Mouse (Mus musculus) layer of hippocampus, postnatal 25 days (tissue): ENCODE results near the gene Prap1. TPM values are rescaled to one million over a fixed set of nuclear protein-coding genes. Genes with fewer than 3 reads are reported as not detected.

Experiments used
- DNase-seq, 2 experiments: peaks; one replicate each; pipeline ENCODE4 v3.0.0; 2022; ENCODE audit warnings: mixed read lengths in 2 of 2, low spot score in 1 of 2; ENCODE audit errors: extremely low spot score in 1 of 2
- total RNA-seq, 2 experiments: library from RNA; stranded (reverse); gene quantifications; 2 replicates each; pipeline ENCODE4 v1.2.3; 2021

The Prap1 gene
- total RNA-seq, 2 experiments from 2014 or later, result not detected

DNA sequence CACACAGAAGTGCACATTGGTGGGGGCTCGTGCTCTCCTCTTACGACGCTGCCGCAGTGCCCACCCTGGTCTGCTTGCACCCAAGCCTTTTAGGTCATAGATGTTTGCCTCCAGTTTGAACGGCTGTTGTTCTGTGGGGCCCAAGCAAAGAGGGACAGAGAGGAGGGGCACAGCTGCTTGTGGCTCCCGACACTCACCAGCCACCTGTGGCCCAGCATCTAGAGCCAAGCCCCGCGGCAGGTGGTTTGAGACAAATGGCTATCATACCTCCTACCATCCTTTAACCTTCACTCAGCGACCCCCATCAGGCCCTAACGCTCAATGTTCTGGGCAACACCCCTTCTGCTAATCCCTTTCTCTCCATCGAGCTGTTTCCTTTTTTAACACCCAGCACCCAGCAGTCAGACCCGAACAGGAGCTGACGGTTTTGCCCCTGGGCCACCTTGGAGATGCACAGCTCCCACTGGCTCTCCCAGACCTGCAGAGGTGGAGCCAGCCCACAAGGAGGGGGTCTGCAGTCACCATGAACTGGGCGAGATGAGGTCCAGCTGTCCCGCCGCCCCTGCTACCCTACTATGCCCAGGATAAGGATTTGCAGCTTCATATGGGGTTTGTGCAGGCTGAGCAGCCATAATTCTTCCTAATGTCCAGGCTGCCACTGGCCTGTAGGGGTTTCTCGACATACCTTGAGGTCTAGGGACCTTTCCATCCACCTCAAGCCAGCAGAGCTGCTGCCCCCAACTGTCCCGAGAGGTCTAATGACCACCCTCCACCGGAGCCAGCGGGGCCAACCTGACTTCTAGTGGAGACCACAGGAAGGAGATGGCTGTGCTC lies 11.6 kb upstream of the Prap1 start:
- DNase-seq, result peak in 1 of 2 experiments; percentile 33

- DNase-seq, result peak; percentile 76 to 78
These were observed 10.9 kb upstream of the Prap1 start, which contains the start of gene Caly for GRCm38 (mm10) chr7:140082242-140082678. Caly (minus strand) TSS chr7:140082548.

DNA sequence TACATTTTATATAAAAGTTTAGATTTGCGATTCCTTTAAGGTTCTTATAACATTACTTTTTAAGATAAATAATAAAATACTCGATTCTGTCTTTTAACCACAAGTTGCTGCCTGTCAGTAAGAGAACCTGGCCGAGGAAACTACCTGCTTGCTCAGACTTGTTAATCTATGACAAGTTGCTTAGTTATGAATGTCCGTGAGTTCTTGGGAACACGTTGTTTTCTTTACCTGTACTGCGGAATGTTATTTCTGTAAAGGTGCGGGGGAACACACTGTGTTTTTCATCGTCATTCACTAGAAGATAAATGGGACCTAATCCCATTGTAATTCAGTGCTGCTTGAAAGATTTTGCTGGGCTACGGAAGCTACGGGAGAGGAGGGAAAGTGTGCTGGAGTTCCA lies 2.6 kb upstream of the Prap1 start:
- no peak for DNase-seq

GRCm38 (mm10) chr7:140094954-140095353 lies 1.8 kb downstream of the Prap1 start:
- DNase-seq, result no peak

GRCm38 (mm10) chr7:140095556-140095955 lies 2.4 kb downstream of the Prap1 start:
- no peak for DNase-seq

- DNase-seq, result no peak
These were observed 2.9 kb downstream of the Prap1 start for GRCm38 (mm10) chr7:140096055-140096454.

- no peak for DNase-seq
These were observed 5.3 kb downstream of the Prap1 start for GRCm38 (mm10) chr7:140098466-140098865.

DNA sequence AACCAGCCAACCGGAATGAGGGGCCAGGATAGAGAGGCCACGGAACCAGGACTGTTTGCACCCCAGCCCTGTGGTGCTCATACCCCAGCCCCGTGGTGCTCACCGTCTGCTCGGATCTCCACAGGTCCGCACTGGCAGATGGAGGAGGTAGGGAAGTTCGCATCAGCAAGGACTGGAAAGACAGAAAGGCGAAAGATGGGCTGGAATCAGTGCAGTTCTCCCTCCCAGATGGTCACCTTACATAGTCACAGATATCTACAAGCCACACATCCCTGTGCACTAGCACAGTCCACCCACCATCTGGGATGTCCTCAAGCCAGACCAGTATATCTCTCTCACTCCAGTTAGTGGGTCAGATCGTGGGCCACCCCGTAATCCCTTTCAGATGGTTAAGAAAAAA lies 8.3 kb downstream of the Prap1 start:
- DNase-seq, result no peak

DNA sequence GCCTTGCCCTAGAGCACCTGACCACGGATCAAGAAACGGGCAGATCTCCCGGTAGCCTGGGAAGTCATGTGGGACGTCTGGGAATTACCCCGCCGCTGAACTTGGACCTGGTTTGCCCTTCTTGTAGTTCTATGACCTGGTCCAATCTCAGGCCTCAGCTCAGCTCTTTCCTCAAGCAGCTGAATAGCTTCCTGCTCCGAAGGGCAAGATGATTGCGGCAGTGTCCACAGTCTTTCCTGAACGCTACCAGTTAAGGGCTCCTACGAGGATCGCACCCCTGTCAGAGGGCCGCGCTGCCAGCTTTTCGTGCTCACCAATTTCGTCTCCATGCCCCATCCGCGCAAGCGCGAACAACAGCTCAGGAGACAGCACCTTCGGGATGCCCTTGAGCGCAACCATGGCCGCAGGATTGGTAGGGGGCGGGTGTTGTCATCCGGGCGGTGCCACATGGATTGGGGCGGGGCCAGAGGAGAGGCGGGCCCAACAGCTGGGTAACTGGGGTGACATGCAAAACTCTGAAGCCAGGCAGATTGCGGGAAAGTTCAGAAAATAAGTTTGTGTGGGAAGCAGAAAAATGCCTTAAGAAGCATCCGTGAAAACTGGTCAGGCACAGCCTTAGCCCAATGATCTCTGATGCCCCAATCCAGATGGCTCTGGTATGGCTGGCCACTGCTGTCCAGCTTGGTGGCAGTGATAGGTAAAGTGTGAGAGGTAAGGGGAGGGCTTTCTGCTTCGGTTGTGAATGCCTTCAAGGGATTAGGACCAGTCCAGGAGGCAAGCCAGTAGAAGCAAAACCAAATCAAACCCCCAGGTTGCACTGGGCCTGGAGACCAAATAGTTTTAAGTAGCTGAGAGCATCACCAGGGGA lies 9.0 kb downstream of the Prap1 start, which contains the start of gene Fuom:
TSS of gene Fuom (minus strand) at position 449 of the 868 bp plus-strand sequence.
- peak; percentile 71 to 72 for DNase-seq

GRCm38 (mm10) chr7:140104009-140104408 lies 10.8 kb downstream of the Prap1 start:
- DNase-seq, result no peak

- no peak for DNase-seq
These were observed 18.7 kb downstream of the Prap1 start for GRCm38 (mm10) chr7:140111943-140112342.

DNA sequence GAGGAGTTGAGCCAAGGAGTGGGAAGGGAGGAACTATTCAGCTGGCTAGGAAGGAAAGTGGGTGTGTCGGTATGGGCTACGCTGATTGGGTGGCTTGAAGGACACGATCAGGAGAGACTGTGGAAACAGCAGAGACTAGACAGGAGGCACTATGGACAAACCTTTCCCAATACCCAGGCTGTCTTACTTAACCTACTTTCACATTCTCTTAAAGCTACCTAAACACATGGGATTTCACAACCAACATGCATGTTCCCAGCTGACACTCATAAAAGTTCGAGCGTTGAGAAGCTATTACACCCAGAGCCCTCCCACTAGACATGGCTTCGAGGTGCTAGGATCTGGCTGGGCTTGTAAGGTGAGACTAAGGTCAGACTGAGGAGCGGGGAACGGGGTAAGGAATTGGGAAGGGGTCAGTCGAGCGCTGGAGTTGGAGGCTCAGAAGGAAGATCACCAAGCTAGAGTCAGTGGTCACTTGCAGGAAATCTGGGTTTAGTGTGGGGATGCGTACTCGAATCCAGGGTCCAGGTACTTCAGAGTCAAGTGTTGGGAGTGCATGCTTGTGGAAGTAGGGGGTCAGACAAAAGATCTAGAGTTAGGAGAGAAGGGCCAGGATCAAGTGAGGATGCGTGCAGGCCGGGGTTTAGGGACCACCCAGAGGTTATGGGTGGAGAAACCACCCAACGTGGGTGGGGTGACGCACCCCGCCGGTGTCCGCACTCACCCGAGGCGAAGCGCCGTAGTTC lies 22.6 kb downstream of the Prap1 start, which contains the start of gene Paox:
TSS of gene Paox (plus strand) at position 217 of the 746 bp plus-strand sequence.
- peak in 1 of 2 experiments; percentile 26 for DNase-seq

- DNase-seq, result peak; percentile 70 to 75
These were observed 23.3 kb downstream of the Prap1 start, which contains the start of gene Echs1 for GRCm38 (mm10) chr7:140116329-140117054. Echs1 (minus strand) TSS chr7:140116476.

DNA sequence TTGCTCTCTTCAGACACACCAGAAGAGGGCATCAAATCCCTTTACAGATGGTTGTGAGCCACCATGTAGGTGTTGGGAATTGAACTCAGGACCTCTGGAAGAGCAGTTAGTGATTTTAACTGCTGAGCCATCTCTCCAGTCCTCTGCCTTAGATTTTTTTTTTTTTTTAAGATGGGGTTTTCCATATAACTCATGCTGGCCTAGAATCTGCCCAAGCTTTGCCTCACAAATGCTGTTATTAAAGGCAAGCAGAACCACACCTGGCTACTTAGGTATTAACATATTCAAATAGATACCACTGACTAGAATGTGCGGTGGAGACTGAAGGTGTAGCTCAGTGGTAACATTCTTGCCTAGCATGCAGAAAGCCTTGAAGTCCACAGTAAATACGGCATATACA lies 27.3 kb downstream of the Prap1 start:
- DNase-seq, result no peak

DNA sequence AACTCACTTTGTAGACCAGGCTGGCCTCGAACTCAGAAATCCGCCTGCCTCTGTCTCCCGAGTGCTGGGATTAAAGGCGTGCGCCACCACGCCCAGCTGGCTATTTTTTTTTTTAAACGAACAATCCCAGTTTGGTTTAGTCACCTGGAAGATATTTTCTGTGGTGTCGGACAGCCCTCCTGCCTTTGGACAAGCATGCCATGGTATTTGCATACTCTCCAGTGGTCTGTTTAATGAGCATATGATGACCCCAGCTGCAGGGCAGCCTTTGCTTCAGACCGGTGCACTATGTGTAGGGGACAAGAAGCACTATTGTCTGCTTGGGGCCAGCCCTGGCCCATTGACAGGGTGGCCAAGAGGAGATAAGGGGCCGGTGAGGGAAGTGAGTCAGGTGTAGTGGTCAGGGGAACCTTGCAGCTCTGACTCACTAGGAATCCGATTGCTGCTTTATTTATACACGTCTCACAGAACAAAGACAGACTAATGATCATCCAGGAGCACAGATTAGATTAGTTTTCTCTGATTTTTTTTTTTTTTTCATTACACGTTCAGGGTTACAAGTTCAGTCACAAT lies 28.2 kb downstream of the Prap1 start:
- DNase-seq, result no peak

DNA sequence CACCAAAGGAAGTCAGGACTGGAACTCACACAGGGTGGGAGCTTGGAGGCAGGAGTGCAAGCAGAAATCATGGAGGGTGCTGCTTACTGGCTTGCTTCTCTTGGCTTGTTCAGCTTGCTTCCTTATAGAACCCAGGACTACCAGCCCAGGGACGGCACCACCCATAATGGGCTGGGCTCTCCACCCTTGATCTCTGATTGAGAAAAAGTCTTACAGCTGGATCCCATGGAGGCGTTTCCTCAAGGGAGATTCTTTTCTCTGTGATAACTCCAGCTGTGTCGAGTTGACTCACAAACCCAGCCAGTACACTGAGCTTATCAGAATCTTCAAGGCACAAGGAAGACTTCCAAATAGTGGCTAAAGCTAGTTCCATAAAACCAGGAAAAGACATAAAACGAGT lies 29.6 kb downstream of the Prap1 start:
- no peak for DNase-seq

DNA sequence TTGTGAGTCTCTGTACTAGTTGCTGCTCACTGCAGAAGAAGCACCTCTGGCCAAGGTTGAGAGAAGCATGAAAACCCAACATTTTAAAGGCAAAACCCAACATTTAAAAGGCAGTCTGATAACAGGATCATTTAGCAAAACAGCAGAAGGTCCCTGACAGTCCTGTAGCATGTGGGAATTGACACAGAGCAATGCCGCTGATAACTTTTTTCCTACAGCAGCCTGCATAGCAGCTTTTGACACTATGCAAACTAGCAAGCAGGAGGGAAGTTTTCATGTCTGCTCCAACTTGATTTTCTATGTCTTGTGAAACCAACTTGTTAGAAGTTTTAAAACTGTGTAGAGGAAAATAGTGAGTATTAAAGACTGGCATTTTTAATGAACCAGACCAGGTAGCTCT lies 31.2 kb downstream of the Prap1 start:
- no peak for DNase-seq

GRCm38 (mm10) chr7:140125278-140126021 lies 32.3 kb downstream of the Prap1 start:
- DNase-seq, result peak; percentile 60 to 71

DNA sequence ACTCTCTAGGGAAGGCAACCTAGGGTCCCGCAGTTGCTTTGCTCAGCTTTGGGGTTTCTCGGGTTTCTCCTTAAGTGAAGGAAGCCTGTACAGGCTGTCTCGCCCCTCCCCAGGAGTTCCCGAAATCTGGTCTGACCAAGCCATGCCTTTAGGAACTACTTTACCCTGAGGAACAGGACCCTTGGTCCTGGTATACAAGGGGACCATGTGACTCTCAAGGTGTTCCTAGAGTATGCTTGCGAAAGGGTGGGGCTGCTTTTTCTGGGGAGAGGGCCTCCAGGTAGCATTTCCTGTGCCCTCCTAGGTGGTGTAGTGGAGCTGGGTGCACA lies 32.8 kb downstream of the Prap1 start:
- no peak for DNase-seq
